Mouse (Mus musculus) neural tube, embryonic 15.5 days (tissue): ENCODE data around the gene Chn2. TPM values are rescaled to one million over a fixed set of nuclear protein-coding genes. Genes with fewer than 3 reads are reported as not detected.

Experiments
- ATAC-seq: fragments of 200-750 bp; cut with Nextera tagmentation; 2 replicates; pipeline ENCODE4 v1.8.0; 2017; ENCODE audit warnings: mild to moderate bottlenecking, moderate TSS enrichment, moderate library complexity; ENCODE audit not compliant: low FRiP score
- H3K27ac ChIP-seq: fragments of 300-500 bp; sonication (generic); replicated peaks from 2 replicates; pipeline ENCODE4 v1.5.1; 2015; ENCODE audit warnings: mild to moderate bottlenecking, inconsistent platforms
- H3K27me3 ChIP-seq: fragments of 300-500 bp; sonication (generic); replicated peaks from 2 replicates; pipeline ENCODE4 v1.6.1; 2015; ENCODE audit warnings: inconsistent platforms
- H3K36me3 ChIP-seq: fragments of 300-500 bp; sonication (generic); 2 replicates; pipeline ENCODE4 v1.6.1; 2015; ENCODE audit warnings: inconsistent platforms
- H3K4me1 ChIP-seq: fragments of 300-500 bp; sonication (generic); 2 replicates; pipeline ENCODE4 v1.6.1; 2015; ENCODE audit warnings: inconsistent platforms
- H3K4me2 ChIP-seq: fragments of 300-500 bp; sonication (generic); 2 replicates; pipeline ENCODE4 v1.6.1; 2015; ENCODE audit warnings: inconsistent platforms, mild to moderate bottlenecking, moderate library complexity
- H3K4me3 ChIP-seq: fragments of 300-500 bp; sonication (generic); replicated peaks from 2 replicates; pipeline ENCODE4 v1.5.1; 2015; ENCODE audit warnings: mild to moderate bottlenecking, inconsistent platforms
- H3K9ac ChIP-seq: fragments of 300-500 bp; sonication (generic); replicated peaks from 2 replicates; pipeline ENCODE4 v1.6.1; 2015; ENCODE audit warnings: mild to moderate bottlenecking, inconsistent platforms
- H3K9me3 ChIP-seq: fragments of 300-500 bp; sonication (generic); replicated peaks from 2 replicates; pipeline ENCODE4 v1.6.1; 2016; ENCODE audit warnings: inconsistent platforms
- WGBS: fragments of 180-500 bp; shearing (Covaris S2); methylation state at CpG from one replicate; pipeline ENCODE4 v1.1.7; 2015; ENCODE audit warnings: mixed read lengths; 5-methylcytosine and 5-hydroxymethylcytosine counted together
- polyA plus RNA-seq: library from polyadenylated mRNA; unstranded; fragments of >200 nt; fragmentation: Nextera tagmentation; extraction: Ambion mirVana; gene quantifications from 2 replicates; pipeline ENCODE4 v1.2.1, GENCODE M21; 2015

The Chn2 gene
- polyA plus RNA-seq, 1 experiment from 2014 or later = 17.6 TPM

- Histone ChIP-seq H3K9me3 (no peaks in the 10 kb centered on the region), H3K9ac (no peak overlapping the region), H3K27ac (no peak overlapping the region), H3K27me3 (no peaks in the 10 kb centered on the region), H3K4me3 (no peak overlapping the region), H3K4me2 (no peak overlapping the region), H3K4me1 (0 out of 2 replicates have a peak, but pooled peaks cover 2% of the 10 kb centered on the region), H3K36me3 (no peaks in the 10 kb centered on the region)
- WGBS = 95% methylated on average over 6 of the region's 6 CpGs
- ATAC-seq = no peak
Observed at GRCm38 (mm10) chr6:54098339-54098738, 59.0 kb downstream of the Chn2 start.

- H3K27me3 ChIP-seq = no peaks in the 10 kb centered on the region
- no peak overlapping the region for H3K9ac ChIP-seq
- WGBS = 65% methylated on average over 6 of the region's 6 CpGs
- H3K4me3 ChIP-seq = no peak overlapping the region
- no peak for ATAC-seq
- no peak overlapping the region for H3K27ac ChIP-seq
- no peaks in the 10 kb centered on the region for H3K36me3 ChIP-seq
- H3K4me1 ChIP-seq = 0 out of 2 replicates have a peak, but pooled peaks cover 2% of the 10 kb centered on the region
- H3K4me2 ChIP-seq = no peak overlapping the region
- no peaks in the 10 kb centered on the region for H3K9me3 ChIP-seq
Observed at GRCm38 (mm10) chr6:54099659-54100058, 60.3 kb downstream of the Chn2 start.

GRCm38 (mm10) chr6:54102210-54102609 lies 62.9 kb downstream of the Chn2 start:
- H3K4me1 ChIP-seq = 0 out of 2 replicates have a peak, but pooled peaks cover 2% of the 10 kb centered on the region
- no peaks in the 10 kb centered on the region for H3K9me3 ChIP-seq
- H3K4me2 ChIP-seq = no peak overlapping the region
- WGBS = 89% methylated on average over 4 of the region's 4 CpGs
- ATAC-seq = no peak
- H3K36me3 ChIP-seq = no peaks in the 10 kb centered on the region
- H3K27ac ChIP-seq = no peak overlapping the region
- no peak overlapping the region for H3K4me3 ChIP-seq
- H3K27me3 ChIP-seq = no peaks in the 10 kb centered on the region
- H3K9ac ChIP-seq = no peak overlapping the region

- Histone ChIP-seq H3K27ac (no peak overlapping the region), H3K36me3 (no peaks in the 10 kb centered on the region), H3K4me1 (0 out of 2 replicates have a peak, but pooled peaks cover 2% of the 10 kb centered on the region), H3K4me2 (no peak overlapping the region), H3K9ac (no peak overlapping the region), H3K9me3 (no peaks in the 10 kb centered on the region), H3K4me3 (no peak overlapping the region), H3K27me3 (no peaks in the 10 kb centered on the region)
- ATAC-seq = no peak
- WGBS = 81% methylated on average over 9 of the region's 9 CpGs
Observed at GRCm38 (mm10) chr6:54103276-54103975, 64.1 kb downstream of the Chn2 start.

GRCm38 (mm10) chr6:54111416-54111984 lies 72.1 kb downstream of the Chn2 start:
- H3K4me3 ChIP-seq = no peak overlapping the region
- H3K9me3 ChIP-seq = no peaks in the 10 kb centered on the region
- no peak overlapping the region for H3K27ac ChIP-seq
- H3K4me2 ChIP-seq = no peak overlapping the region
- 14% methylated on average over 4 of the region's 4 CpGs for WGBS
- ATAC-seq = no peak
- no peaks in the 10 kb centered on the region for H3K27me3 ChIP-seq
- H3K4me1 ChIP-seq = no peaks in the 10 kb centered on the region
- no peaks in the 10 kb centered on the region for H3K36me3 ChIP-seq
- H3K9ac ChIP-seq = no peak overlapping the region

- ATAC-seq = no peak
- H3K4me2 ChIP-seq = no peak overlapping the region
- 91% methylated on average over 5 of the region's 5 CpGs for WGBS
- no peak overlapping the region for H3K4me3 ChIP-seq
- no peak overlapping the region for H3K9ac ChIP-seq
- no peaks in the 10 kb centered on the region for H3K27me3 ChIP-seq
- no peaks in the 10 kb centered on the region for H3K4me1 ChIP-seq
- no peaks in the 10 kb centered on the region for H3K9me3 ChIP-seq
- H3K36me3 ChIP-seq = no peaks in the 10 kb centered on the region
- no peak overlapping the region for H3K27ac ChIP-seq
Observed at GRCm38 (mm10) chr6:54113338-54113737, 74.0 kb downstream of the Chn2 start.

GRCm38 (mm10) chr6:54114412-54114811 lies 75.1 kb downstream of the Chn2 start:
- Histone ChIP-seq H3K36me3 (no peaks in the 10 kb centered on the region), H3K27ac (no peak overlapping the region), H3K27me3 (no peaks in the 10 kb centered on the region), H3K4me1 (no peaks in the 10 kb centered on the region), H3K4me3 (no peak overlapping the region), H3K4me2 (no peak overlapping the region), H3K9ac (no peak overlapping the region), H3K9me3 (no peaks in the 10 kb centered on the region)
- no peak for ATAC-seq
- WGBS = 85% methylated on average over 6 of the region's 6 CpGs

- Histone ChIP-seq H3K27me3 (no peaks in the 10 kb centered on the region), H3K4me1 (peaks cover 4% of the 10 kb centered on the region), H3K9ac (no peak overlapping the region), H3K4me2 (no peak overlapping the region), H3K9me3 (no peaks in the 10 kb centered on the region), H3K4me3 (no peak overlapping the region), H3K36me3 (no peaks in the 10 kb centered on the region), H3K27ac (no peak overlapping the region)
- ATAC-seq = no peak
- WGBS = 83% methylated on average over 9 of the region's 9 CpGs
Observed at GRCm38 (mm10) chr6:54116299-54116698, 76.9 kb downstream of the Chn2 start.

- no peak overlapping the region for H3K27ac ChIP-seq
- H3K4me3 ChIP-seq = no peak overlapping the region
- H3K4me1 ChIP-seq = peaks cover 4% of the 10 kb centered on the region
- ATAC-seq = no peak
- no peak overlapping the region for H3K9ac ChIP-seq
- H3K4me2 ChIP-seq = no peak overlapping the region
- no peaks in the 10 kb centered on the region for H3K9me3 ChIP-seq
- 87% methylated on average over 7 of the region's 7 CpGs for WGBS
- H3K36me3 ChIP-seq = no peaks in the 10 kb centered on the region
- H3K27me3 ChIP-seq = no peaks in the 10 kb centered on the region
Observed at GRCm38 (mm10) chr6:54117001-54117591, 77.7 kb downstream of the Chn2 start.

- no peaks in the 10 kb centered on the region for H3K9me3 ChIP-seq
- 71% methylated on average over 3 of the region's 3 CpGs for WGBS
- H3K4me3 ChIP-seq = no peak overlapping the region
- peaks cover 4% of the 10 kb centered on the region for H3K4me1 ChIP-seq
- no peak overlapping the region for H3K9ac ChIP-seq
- no peak overlapping the region for H3K27ac ChIP-seq
- H3K4me2 ChIP-seq = no peak overlapping the region
- H3K27me3 ChIP-seq = no peaks in the 10 kb centered on the region
- H3K36me3 ChIP-seq = no peaks in the 10 kb centered on the region
- ATAC-seq = no peak
Observed at GRCm38 (mm10) chr6:54118395-54118794, 79.0 kb downstream of the Chn2 start.

- Histone ChIP-seq H3K9me3 (no peaks in the 10 kb centered on the region), H3K27ac (no peak overlapping the region), H3K36me3 (no peaks in the 10 kb centered on the region), H3K4me1 (peaks cover 4% of the 10 kb centered on the region), H3K4me3 (no peak overlapping the region), H3K27me3 (no peaks in the 10 kb centered on the region), H3K4me2 (no peak overlapping the region), H3K9ac (no peak overlapping the region)
- no peak for ATAC-seq
- WGBS = 85% methylated on average over 4 of the region's 4 CpGs
Observed at GRCm38 (mm10) chr6:54118897-54119296, 79.5 kb downstream of the Chn2 start.

- peaks cover 4% of the 10 kb centered on the region for H3K4me1 ChIP-seq
- H3K4me3 ChIP-seq = no peak overlapping the region
- H3K36me3 ChIP-seq = no peaks in the 10 kb centered on the region
- H3K4me2 ChIP-seq = no peak overlapping the region
- no peaks in the 10 kb centered on the region for H3K27me3 ChIP-seq
- no peak overlapping the region for H3K9ac ChIP-seq
- ATAC-seq = no peak
- no peaks in the 10 kb centered on the region for H3K9me3 ChIP-seq
- H3K27ac ChIP-seq = no peak overlapping the region
- WGBS = 65% methylated on average over 2 of the region's 2 CpGs
Observed at GRCm38 (mm10) chr6:54119461-54119860, 80.1 kb downstream of the Chn2 start.
